ENCODE assay signal across 9 mouse cellular contexts in genomic region chr10:53581087-53581486, GRCm38 (mm10). TPM values are rescaled to one million over a fixed set of nuclear protein-coding genes. Genes with fewer than 3 reads are reported as not detected.
A peak's percentile ranks its signal among the peaks of the same experiment; 100 is the strongest.
DNase-seq lines count a peak whose midpoint lies in the region; ATAC-seq and TF ChIP-seq lines count a peak whose summit lies in the region.
"Had no signal": no experiment of that assay in that cellular context is flagged by ENCODE, and none has a peak within 500 bp of the region (broad histone marks: within the 10 kb centered on the region; RNA-seq: fewer than 3 reads in every experiment).

No protein-coding gene starts in this region.

- no peaks in the 10 kb centered on the region for H3K27me3 ChIP-seq in lung, embryonic 16.5 days (ENCODE audit: control insufficient read depth, insufficient read depth, low read depth, low read length)
- no peaks in the 10 kb centered on the region for H3K27me3 ChIP-seq in limb, embryonic 10.5 days (ENCODE audit: low read depth, poor library complexity, severe bottlenecking)
- no peaks in the 10 kb centered on the region for H3K27me3 ChIP-seq in small intestine, adult 2 months (ENCODE audit: control insufficient read depth, insufficient read depth, low read length)

- H3K36me3 ChIP-seq in lung, embryonic 16.5 days (ENCODE audit: control insufficient read depth, insufficient read depth, low read length): no peaks in the 10 kb centered on the region
- H3K36me3 ChIP-seq in limb, embryonic 10.5 days: no peaks in the 10 kb centered on the region
- H3K36me3 ChIP-seq in small intestine, adult 2 months (ENCODE audit: control insufficient read depth, insufficient read depth, low read length): no peaks in the 10 kb centered on the region

- TF ChIP-seq POLR2A in small intestine, adult 2 months (IDR thresholded peaks at IDR 0.05; ENCODE audit: low read depth, low read length): no peak

- no peak overlapping the region for H3K27ac ChIP-seq in lung, embryonic 16.5 days (ENCODE audit: low read length)
- H3K27ac ChIP-seq in limb, embryonic 10.5 days: peak overlapping the region; percentile 58
- H3K27ac ChIP-seq in small intestine, adult 2 months (ENCODE audit: insufficient read depth, low read depth, low read length): no peak overlapping the region

- TF ChIP-seq CTCF in small intestine, adult 2 months (IDR thresholded peaks at IDR 0.05; ENCODE audit: extremely low read depth, insufficient read length, insufficient replicate concordance, low read depth, low read length): no peak

- peaks cover 3% of the 10 kb centered on the region; the same call in 1 of the 2 replicates for H3K4me1 ChIP-seq in lung, embryonic 16.5 days (replicated peaks; ENCODE audit: control insufficient read depth, insufficient read depth, low read length)
- peaks cover 14% of the 10 kb centered on the region for H3K4me1 ChIP-seq in limb, embryonic 10.5 days
- H3K4me1 ChIP-seq in small intestine, adult 2 months (ENCODE audit: control insufficient read depth, insufficient read depth, insufficient read length, low read length): peaks cover 5% of the 10 kb centered on the region

- no peaks in the 10 kb centered on the region for H3K9me3 ChIP-seq in lung, embryonic 16.5 days (ENCODE audit: control insufficient read depth, low read length)
- no peaks in the 10 kb centered on the region for H3K9me3 ChIP-seq in limb, embryonic 10.5 days (replicated peaks)

- peak overlapping the region; percentile 56 for H3K4me3 ChIP-seq in lung, embryonic 16.5 days (ENCODE audit: low read length)
- H3K4me3 ChIP-seq in limb, embryonic 10.5 days: peak overlapping the region; percentile 50
- H3K4me3 ChIP-seq in small intestine, adult 2 months (ENCODE audit: low read depth, low read length): peak overlapping the region; percentile 54; the same call in 1 of the 2 replicates
- H3K4me3 ChIP-seq: myocyte had no signal

- WGBS in lung, embryonic 16.5 days: 14% methylated on average over 9 of the region's 12 CpGs
- WGBS in limb, embryonic 10.5 days: 34% methylated on average over 8 of the region's 12 CpGs
- WGBS in small intestine, adult 2 months: 50% methylated on average over 12 of the region's 12 CpGs

- intact Hi-C loops in left cerebral cortex, postnatal 25 days (cut with DNase I): no loop called here

- H3K9ac ChIP-seq in lung, embryonic 16.5 days (ENCODE audit: low read length): peak overlapping the region; percentile 60

- H3K4me2 ChIP-seq in lung, embryonic 16.5 days (ENCODE audit: low read depth, low read length): peak overlapping the region; percentile 91

- peak; percentile 56 for ATAC-seq in lung, embryonic 16.5 days (ENCODE audit: low read depth)

- DNase-seq in cerebellum, adult 18-20 months: peak; percentile 6 to 14
- no peak for DNase-seq in cerebellum, adult 9-10 months
- no peak for DNase-seq in lung, postnatal 36 days
- peak; percentile 34 for DNase-seq in limb, embryonic 10.5 days (ENCODE audit: low spot score)
- no peak for DNase-seq in urinary bladder, postnatal 4 days (ENCODE audit: low spot score in 2 of 2)
- DNase-seq in left cerebral cortex, postnatal 25 days (ENCODE audit: low spot score in 2 of 2): no peak

RNA-seq across cellular contexts. Expression of gene Asf1a, which starts 15.5 kb away (rescaled TPM):
- polyA plus RNA-seq in lung, embryonic 16.5 days (2015; fragmentation: Nextera tagmentation; extraction: Ambion mirVana): 104 and 105 TPM in 2 replicates
- 176 and 177 TPM in 2 replicates for polyA plus RNA-seq in limb, embryonic 10.5 days (2016; fragmentation: Nextera tagmentation; extraction: Ambion mirVana)
- 0.29 and 1.1 TPM in 2 replicates for polyA plus RNA-seq in small intestine, adult 2 months (2012; rRNA removed)
- total RNA-seq in left cerebral cortex, postnatal 25 days (2021): 10 to 100 TPM; 22.1 to 25.1 TPM

RNA-seq across cellular contexts. Expression of gene Mcm9, which starts 49.2 kb away (rescaled TPM):
- polyA plus RNA-seq in lung, embryonic 16.5 days (2015; fragmentation: Nextera tagmentation; extraction: Ambion mirVana): 6.9 and 9.6 TPM in 2 replicates
- polyA plus RNA-seq in limb, embryonic 10.5 days (2016; fragmentation: Nextera tagmentation; extraction: Ambion mirVana): 12.5 and 14.7 TPM in 2 replicates
- polyA plus RNA-seq in small intestine, adult 2 months (2012; rRNA removed): 1.8 and 3.7 TPM in 2 replicates
- 1 to 10 TPM; 5.3 to 5.8 TPM for total RNA-seq in left cerebral cortex, postnatal 25 days (2021)

Comparison
In these comparisons a context has a peak if more than half of its experiments do, and no peak if none do; other contexts are left out.
1. DNase-seq: peak in cerebellum, adult 18-20 months (2 of 2) and limb, embryonic 10.5 days (single experiment); none in cerebellum, adult 9-10 months (single experiment), lung, postnatal 36 days (single experiment), urinary bladder, postnatal 4 days (0 of 2) and left cerebral cortex, postnatal 25 days (0 of 2).
2. RNA of gene Asf1a, which starts 15.5 kb away (polyA plus RNA-seq): 176 to 177 TPM in limb, embryonic 10.5 days and 104 to 105 TPM in lung, embryonic 16.5 days; 0.29 to 1.1 TPM in small intestine, adult 2 months; every median in the first group is over 10 times any median in the second.
3. Peak in every context shown above with its lines, with median percentiles within 50 percentile points of each other: H3K4me3 ChIP-seq.